Mouse (Mus musculus) layer of hippocampus, postnatal 25 days (tissue): ENCODE results near the gene Sytl4. TPM values are rescaled to one million over a fixed set of nuclear protein-coding genes. Genes with fewer than 3 reads are reported as not detected.

ENCODE experiments used
- DNase-seq, 2 experiments: peaks; one replicate each; pipeline ENCODE4 v3.0.0; 2022; ENCODE audit warnings: mixed read lengths in 2 of 2, low spot score in 1 of 2; ENCODE audit errors: extremely low spot score in 1 of 2
- total RNA-seq, 2 experiments: library from RNA; stranded (reverse); gene quantifications; 2 replicates each; pipeline ENCODE4 v1.2.3; 2021

Gene Sytl4
- 1 to 10 TPM in 1 of 2 experiments, under 1 TPM in 1; 0.82 to 1.3 TPM for total RNA-seq

GRCm38 (mm10) chrX:133981231-133982002 is at the start of gene Sytl4:
Gene Sytl4 (minus strand): TSS chrX:133981812.
- no peak for DNase-seq

- DNase-seq, result no peak
Measured at GRCm38 (mm10) chrX:134020664-134021063, 39.1 kb upstream of the Sytl4 start.

GRCm38 (mm10) chrX:134019005-134019404 is 37.4 kb upstream of the Sytl4 start:
- peak; percentile 23 to 64 for DNase-seq

GRCm38 (mm10) chrX:133995866-133996265 is 14.3 kb upstream of the Sytl4 start:
- DNase-seq, result no peak

GRCm38 (mm10) chrX:133964615-133965014 is 17.0 kb downstream of the Sytl4 start:
- DNase-seq, result no peak

- no peak for DNase-seq
Measured at GRCm38 (mm10) chrX:133960617-133961016, 21.0 kb downstream of the Sytl4 start.

GRCm38 (mm10) chrX:133954661-133955060 is 27.0 kb downstream of the Sytl4 start:
- DNase-seq, result no peak

GRCm38 (mm10) chrX:133947427-133947826 is 34.2 kb downstream of the Sytl4 start:
- DNase-seq, result peak; percentile 12 to 40

GRCm38 (mm10) chrX:133939561-133939960 is 42.1 kb downstream of the Sytl4 start:
- DNase-seq, result no peak

- DNase-seq, result no peak
Measured at GRCm38 (mm10) chrX:133936605-133937225, 44.9 kb downstream of the Sytl4 start.

GRCm38 (mm10) chrX:133931302-133932013 is 50.2 kb downstream of the Sytl4 start:
- peak in 1 of 2 experiments; percentile 37 for DNase-seq

- no peak for DNase-seq
Measured at GRCm38 (mm10) chrX:133926760-133927159, 54.9 kb downstream of the Sytl4 start.

- DNase-seq, result no peak
Measured at GRCm38 (mm10) chrX:133921187-133921586, 60.4 kb downstream of the Sytl4 start.

- DNase-seq, result no peak
Measured at GRCm38 (mm10) chrX:133914219-133914618, 67.4 kb downstream of the Sytl4 start.

- DNase-seq, result no peak
Measured at GRCm38 (mm10) chrX:133913006-133913405, 68.6 kb downstream of the Sytl4 start.

GRCm38 (mm10) chrX:133911397-133912103 is 70.1 kb downstream of the Sytl4 start:
- no peak for DNase-seq

GRCm38 (mm10) chrX:133908261-133908660 is 73.4 kb downstream of the Sytl4 start, which contains the start of gene Srpx2:
Gene Srpx2 (plus strand): TSS chrX:133908426.
- DNase-seq, result no peak

- peak; percentile 73 to 86 for DNase-seq
Measured at GRCm38 (mm10) chrX:133898014-133898542, 83.5 kb downstream of the Sytl4 start, which contains the start of gene Tspan6. Gene Tspan6 (minus strand): TSS chrX:133898429.

GRCm38 (mm10) chrX:133888111-133888510 is 93.5 kb downstream of the Sytl4 start:
- no peak for DNase-seq

GRCm38 (mm10) chrX:133887308-133887707 is 94.3 kb downstream of the Sytl4 start:
- DNase-seq, result no peak
